Mouse (Mus musculus): ENCODE measurements around the gene Col5a1.

- TF ChIP-seq POLR2A (IDR thresholded peaks at IDR 0.05; ENCODE audit: insufficient read depth, low read depth, low read length) (no peak), EP300 (IDR thresholded peaks at IDR 0.05; ENCODE audit: insufficient read depth, low read depth, low read length) (no peak)
Measured at GRCm38 (mm10) chr2:27947252-27947651, 61.0 kb downstream of the Col5a1 start.

Measured in heart, adult 2 months (tissue).